Mouse (Mus musculus): ENCODE results near the gene Ssu72.

DNA sequence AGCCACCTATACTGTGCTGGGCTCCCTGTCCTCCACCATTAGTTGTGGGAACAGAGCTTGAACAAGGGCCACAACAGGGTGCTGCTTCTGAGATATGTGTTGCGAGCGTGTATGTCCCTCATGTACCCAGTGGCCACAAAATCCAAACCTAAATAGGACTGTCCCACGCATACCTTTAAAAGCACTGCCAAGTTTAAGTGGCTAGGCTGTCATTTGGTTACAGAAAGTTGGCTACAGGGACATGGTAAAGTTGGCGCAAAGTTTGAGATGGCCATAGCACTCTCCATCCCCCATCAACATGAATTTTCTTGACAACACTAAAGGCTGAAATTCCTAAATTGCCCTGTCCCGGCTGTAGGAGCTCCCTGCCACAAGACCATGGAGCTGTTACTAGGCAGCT is 40.5 kb downstream of the Ssu72 start:
- TF ChIP-seq CTCF (IDR thresholded peaks at IDR 0.05 in 2 of 3, conservative IDR thresholded peaks at IDR 0.05 in 1 of 3; ENCODE audit: control insufficient read depth in 1 of 3, insufficient read depth in 1 of 3, low read depth in 2 of 3, low read length in 3 of 3, poor library complexity in 1 of 3, severe bottlenecking in 1 of 3) (no peak), GATA1 (IDR thresholded peaks at IDR 0.05; ENCODE audit: low read depth, low read length) (no peak), EP300 (IDR thresholded peaks at IDR 0.05; ENCODE audit: low read depth in 1 of 2, low read length in 2 of 2) (no peak), RCOR1 (IDR thresholded peaks at IDR 0.05; ENCODE audit: low read depth, low read length) (no peak), USF2 (IDR thresholded peaks at IDR 0.05; ENCODE audit: borderline replicate concordance in 1 of 2, insufficient read depth in 1 of 2, low read depth in 1 of 2, low read length in 2 of 2) (no peak), USF1 (IDR thresholded peaks at IDR 0.05; ENCODE audit: low read depth, low read length) (no peak)

Data from MEL (cell line).